ENCODE assay signal across 18 mouse cellular contexts in genomic region chr3:96124235-96124634, GRCm38 (mm10). TPM values are rescaled to one million over a fixed set of nuclear protein-coding genes. Genes with fewer than 3 reads are reported as not detected.
DNase-seq lines count a peak whose midpoint lies in the region; TF ChIP-seq lines count a peak whose summit lies in the region.
"Had no signal": no experiment of that assay in that cellular context is flagged by ENCODE, and none has a peak within 500 bp of the region (broad histone marks: within the 10 kb centered on the region; RNA-seq: fewer than 3 reads in every experiment).

No protein-coding gene starts in this region.

- H3K9ac ChIP-seq in MEL (ENCODE audit: control insufficient read depth, low read depth, low read length, poor library complexity, severe bottlenecking): no peak overlapping the region

- no peaks in the 10 kb centered on the region for H3K9me3 ChIP-seq in MEL (replicated peaks; ENCODE audit: insufficient read depth, low read length)
- no peaks in the 10 kb centered on the region for H3K9me3 ChIP-seq in midbrain, embryonic 10.5 days (replicated peaks)
- H3K9me3 ChIP-seq: G1E had no signal

- no peaks in the 10 kb centered on the region for H3K27me3 ChIP-seq in MEL (ENCODE audit: control insufficient read depth in 1 of 2, insufficient read depth in 2 of 2, low read length in 2 of 2)
- H3K27me3 ChIP-seq in midbrain, embryonic 10.5 days (ENCODE audit: low read depth, poor library complexity, severe bottlenecking): no peaks in the 10 kb centered on the region
- H3K27me3 ChIP-seq: CH12.LX, Patski had no signal

- no peak for TF ChIP-seq CTCF in gastrocnemius, adult 2 months (IDR thresholded peaks at IDR 0.05)
- no peak for TF ChIP-seq CTCF in MEL (IDR thresholded peaks at IDR 0.05 in 2 of 3, conservative IDR thresholded peaks at IDR 0.05 in 1 of 3; ENCODE audit: control insufficient read depth in 1 of 3, insufficient read depth in 1 of 3, low read depth in 2 of 3, low read length in 3 of 3, poor library complexity in 1 of 3, severe bottlenecking in 1 of 3)

- WGBS in midbrain, embryonic 10.5 days: 95% methylated on average over 5 of the region's 5 CpGs

- TF ChIP-seq EP300 in MEL (IDR thresholded peaks at IDR 0.05; ENCODE audit: low read depth in 1 of 2, low read length in 2 of 2): 0 out of 4 replicates have a peak, but pooled peaks of 1 of the 2 experiments have one; percentile 11

- no peak for TF ChIP-seq POLR2A in MEL (IDR thresholded peaks at IDR 0.05; ENCODE audit: control insufficient read depth in 1 of 2, insufficient read depth in 1 of 2, low read depth in 1 of 2, low read length in 2 of 2, poor library complexity in 1 of 2)

- no peak for DNase-seq in gastrocnemius, adult 2 months
- DNase-seq in gastrocnemius, postnatal 36 days: no peak
- DNase-seq in MEL (ENCODE audit: low read depth, low spot score): peak; percentile 50
- DNase-seq in midbrain, embryonic 10.5 days (ENCODE audit: low spot score): no peak
- DNase-seq: adrenal gland, adult 2 months; adrenal gland, adult 8-10 months; adrenal gland, postnatal 10 days; adrenal gland, postnatal 14 days; adrenal gland, postnatal 25 days; adrenal gland, postnatal 36 days; B cell, adult 2 months; cerebellum, adult 11 months; cerebellum, adult 11-12 months; cerebellum, adult 18-20 months; cerebellum, adult 2 months had no signal

- peaks cover 0 to 10% of the 10 kb centered on the region in 2 experiments; a peak in 2 of 4 replicates for H3K36me3 ChIP-seq in MEL (ENCODE audit: control insufficient read depth in 1 of 2, insufficient read depth in 2 of 2, low read length in 2 of 2)
- no peaks in the 10 kb centered on the region for H3K36me3 ChIP-seq in midbrain, embryonic 10.5 days

- H3K4me3 ChIP-seq in gastrocnemius, adult 2 months: no peak overlapping the region
- no peak overlapping the region for H3K4me3 ChIP-seq in MEL (ENCODE audit: control insufficient read depth in 1 of 2, insufficient read depth in 1 of 2, low read depth in 2 of 2, low read length in 2 of 2)
- no peak overlapping the region for H3K4me3 ChIP-seq in midbrain, embryonic 10.5 days

- peaks cover 2% of the 10 kb centered on the region; the same call in 1 of the 2 replicates for H3K79me2 ChIP-seq in MEL (ENCODE audit: control insufficient read depth, insufficient read depth, low read length, poor library complexity)

- H3K27ac ChIP-seq in gastrocnemius, adult 2 months: peak overlapping the region; percentile 52
- no peak overlapping the region for H3K27ac ChIP-seq in MEL (ENCODE audit: control insufficient read depth, low read depth, low read length)
- H3K27ac ChIP-seq in midbrain, embryonic 10.5 days (replicated peaks): no peak overlapping the region

- TF ChIP-seq RAD21 in MEL (IDR thresholded peaks at IDR 0.05; ENCODE audit: low read depth, low read length): no peak

- intact Hi-C loops in gastrocnemius, adult 2 months (cut with DNase I): no loop called here
- intact Hi-C loops in gastrocnemius, postnatal 36 days (cut with DNase I): no loop called here

- H3K4me1 ChIP-seq in MEL (ENCODE audit: control insufficient read depth in 1 of 2, insufficient read depth in 2 of 2, low read length in 2 of 2): peaks cover 0 to under 1% of the 10 kb centered on the region in 2 experiments; a peak in 1 of 4 replicates
- no peaks in the 10 kb centered on the region for H3K4me1 ChIP-seq in midbrain, embryonic 10.5 days

TF ChIP-seq in MEL, 35 proteins besides CTCF, POLR2A, EP300 and RAD21:
- TF ChIP-seq MEF2A (IDR thresholded peaks at IDR 0.05; ENCODE audit: extremely low read depth, insufficient replicate concordance, low read depth, low read length, poor library complexity, severe bottlenecking) (no peak), ELF1 (IDR thresholded peaks at IDR 0.05; ENCODE audit: low read depth, low read length) (no peak), RCOR1 (IDR thresholded peaks at IDR 0.05; ENCODE audit: low read depth, low read length) (peak; percentile 31; the same call in 1 of the 2 replicates), SIN3A (IDR thresholded peaks at IDR 0.05; ENCODE audit: low read length) (no peak), USF2 (IDR thresholded peaks at IDR 0.05; ENCODE audit: borderline replicate concordance in 1 of 2, insufficient read depth in 1 of 2, low read depth in 1 of 2, low read length in 2 of 2) (no peak), GATA1 (IDR thresholded peaks at IDR 0.05; ENCODE audit: low read depth, low read length) (peak; percentile 53; the same call in 1 of the 2 replicates)
TF ChIP-seq in MEL: peak in this region for 2.

RNA-seq across cellular contexts. Expression of gene Otud7b, which starts 19.9 kb away (rescaled TPM):
- total RNA-seq in gastrocnemius, adult 2 months (2021): 10 to 100 TPM; 54.6 to 58.3 TPM
- 10 to 100 TPM; 46.6 to 49.0 TPM for total RNA-seq in gastrocnemius, postnatal 36 days (2021)
- 25.8 and 27.5 TPM in 2 replicates for total RNA-seq in MEL (2012; rRNA removed)
- polyA plus RNA-seq in MEL (2012; ENCODE audit: insufficient read depth in 1 of 2, insufficient read length in 2 of 2, low read depth in 1 of 2, low replicate concordance in 2 of 2, missing spikeins in 1 of 2): 10 to 100 TPM; 17.9 to 24.4 TPM
- polyA plus RNA-seq in midbrain, embryonic 10.5 days (2016; fragmentation: Nextera tagmentation; extraction: Ambion mirVana): 16.5 and 18.9 TPM in 2 replicates

RNA-seq across cellular contexts. Expression of gene Mtmr11, which starts 37.6 kb away (rescaled TPM):
- total RNA-seq in gastrocnemius, adult 2 months (2021): 1 to 10 TPM; 1.9 to 2.5 TPM
- total RNA-seq in gastrocnemius, postnatal 36 days (2021): 1 to 10 TPM; 1.6 to 2.3 TPM
- 0.62 and 0.77 TPM in 2 replicates for total RNA-seq in MEL (2012; rRNA removed)
- 1 to 10 TPM in 1 of 2 experiments, not detected in 1; 1.4 TPM for polyA plus RNA-seq in MEL (2012; ENCODE audit: insufficient read depth in 1 of 2, insufficient read length in 2 of 2, low read depth in 1 of 2, low replicate concordance in 2 of 2, missing spikeins in 1 of 2)
- 7.8 and 9.6 TPM in 2 replicates for polyA plus RNA-seq in midbrain, embryonic 10.5 days (2016; fragmentation: Nextera tagmentation; extraction: Ambion mirVana)
- polyA plus RNA-seq: G1E had no signal

RNA-seq across cellular contexts. Expression of gene Sf3b4, which starts 47.9 kb away (rescaled TPM):
- 10 to 100 TPM; 11.0 to 11.7 TPM for total RNA-seq in gastrocnemius, adult 2 months (2021)
- total RNA-seq in gastrocnemius, postnatal 36 days (2021): 10 to 100 TPM; 10.7 to 11.6 TPM
- 135 and 157 TPM in 2 replicates for total RNA-seq in MEL (2012; rRNA removed)
- polyA plus RNA-seq in MEL (2012; ENCODE audit: insufficient read depth in 1 of 2, insufficient read length in 2 of 2, low read depth in 1 of 2, low replicate concordance in 2 of 2, missing spikeins in 1 of 2): 100 to 1,000 TPM; 102 to 423 TPM
- 262 and 271 TPM in 2 replicates for polyA plus RNA-seq in midbrain, embryonic 10.5 days (2016; fragmentation: Nextera tagmentation; extraction: Ambion mirVana)

RNA-seq across cellular contexts. Expression of gene Sv2a, which starts 56.7 kb away (rescaled TPM):
- under 1 TPM; 0.25 to 0.26 TPM for total RNA-seq in gastrocnemius, adult 2 months (2021)
- 1 to 10 TPM in 1 of 2 experiments, under 1 TPM in 1; 0.37 to 1.5 TPM for total RNA-seq in gastrocnemius, postnatal 36 days (2021)
- total RNA-seq in MEL (2012; rRNA removed): 0.77 and 2.1 TPM in 2 replicates
- polyA plus RNA-seq in MEL (2012; ENCODE audit: insufficient read depth in 1 of 2, insufficient read length in 2 of 2, low read depth in 1 of 2, low replicate concordance in 2 of 2, missing spikeins in 1 of 2): 1 to 10 TPM in 1 of 2 experiments, not detected in 1; 3.3 TPM
- 3.1 and 8.8 TPM in 2 replicates for polyA plus RNA-seq in midbrain, embryonic 10.5 days (2016; fragmentation: Nextera tagmentation; extraction: Ambion mirVana)

Comparison
In these comparisons a context has a peak if more than half of its experiments do, and no peak if none do; other contexts are left out.
1. RNA of gene Sf3b4, which starts 47.9 kb away (total RNA-seq): 135 to 157 TPM in MEL; 11.0 to 11.7 TPM in gastrocnemius, adult 2 months and 10.7 to 11.6 TPM in gastrocnemius, postnatal 36 days; every median in the first group is over 10 times any median in the second.